Mouse (Mus musculus) thymus, adult 2 months (tissue): ENCODE measurements at regions not wholly inside any gene's neighbourhood (a gene's known extent, or its start where the extent isn't known, plus 50 kb on each side); places are given as distances from the start of the nearest gene placed in this dataset.

Experiments used
- CTCF ChIP-seq: fragments of 200-500 bp; IDR thresholded peaks from 2 replicates; pipeline ENCODE4 v1.5.1; 2012; ENCODE audit warnings: mild to moderate bottlenecking, control low read depth, low read length, moderate library complexity, borderline replicate concordance; ENCODE audit not compliant: control insufficient read depth, poor library complexity, insufficient read depth; ENCODE audit errors: extremely low read depth
- POLR2A ChIP-seq: fragments of 200-500 bp; IDR thresholded peaks from 2 replicates; pipeline ENCODE4 v1.6.1; 2012; ENCODE audit warnings: mild to moderate bottlenecking, low read length, control low read depth, moderate library complexity; ENCODE audit not compliant: control insufficient read depth, poor library complexity, insufficient read depth; ENCODE audit errors: extremely low read depth

DNA sequence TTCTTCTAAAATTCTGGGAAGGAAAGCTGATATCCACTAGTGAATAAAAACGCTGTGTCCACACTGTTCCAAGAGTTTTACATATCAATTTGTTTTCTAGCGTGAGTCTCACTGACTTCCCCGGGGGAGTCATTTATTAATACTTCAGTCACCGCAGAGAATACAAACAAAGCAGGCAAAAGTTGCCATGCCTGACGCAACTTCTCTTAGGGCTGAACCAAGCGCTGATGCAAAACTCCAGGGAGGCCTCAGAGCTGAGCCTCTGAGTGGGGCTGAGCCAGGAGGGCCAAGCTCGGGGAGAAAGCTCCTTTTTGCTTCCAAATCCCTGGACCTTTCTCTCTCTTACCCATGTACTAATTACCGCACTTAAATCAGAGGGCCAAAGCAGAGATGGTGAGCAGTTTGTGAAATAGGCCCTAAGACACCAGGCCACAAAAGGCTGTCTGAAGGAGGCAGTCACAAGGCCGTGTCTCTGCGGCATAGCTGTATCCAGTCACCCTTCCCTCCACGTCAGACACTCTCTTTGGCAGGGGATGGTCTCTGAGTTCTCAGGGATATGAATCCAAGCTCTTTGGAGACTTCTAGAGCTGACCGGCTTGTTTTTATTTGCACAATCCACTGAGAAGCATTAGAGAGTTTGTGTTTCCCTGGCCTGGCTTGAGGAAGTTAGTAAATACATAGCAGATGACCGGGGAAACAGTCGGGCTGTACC is 260.2 kb upstream of the Jarid2 start:
- TF ChIP-seq POLR2A (no peak), CTCF (no peak)
